Comparison of ENCODE assay signal across 8 mouse cellular contexts in the genomic region with DNA sequence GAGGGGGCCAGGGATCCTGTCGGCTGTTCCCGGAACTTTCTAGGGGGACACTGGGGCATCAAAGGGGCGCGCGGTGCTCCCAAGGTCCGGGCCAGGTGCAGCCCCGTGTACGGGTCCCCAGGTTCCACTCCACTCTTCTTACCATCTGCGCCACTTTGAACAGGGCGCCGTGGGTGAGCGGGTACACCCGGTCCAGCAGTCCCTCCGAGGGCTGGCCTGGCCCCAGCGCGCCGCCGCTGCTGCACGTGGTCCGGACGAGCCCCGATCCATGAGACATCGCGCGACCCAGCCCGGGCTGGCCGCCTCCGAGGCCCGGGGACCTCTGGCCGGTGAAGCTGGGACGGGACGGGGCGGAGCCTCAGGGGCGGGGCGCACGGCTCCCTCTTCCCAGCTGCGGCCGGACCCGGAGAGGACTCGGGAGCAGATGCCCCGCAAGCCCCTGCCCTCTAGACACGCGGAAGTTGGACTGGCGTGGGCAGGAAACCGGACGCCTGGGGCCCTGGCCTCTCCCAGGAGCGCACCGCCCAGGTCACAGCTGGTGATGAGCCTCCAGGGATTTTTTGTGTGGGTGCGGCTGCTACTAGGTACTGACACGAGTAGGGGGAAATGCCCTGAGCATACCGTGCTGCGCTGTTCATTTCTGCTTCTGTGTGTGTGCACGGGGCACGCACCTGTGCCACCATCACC. TPM values are rescaled to one million over a fixed set of nuclear protein-coding genes. Genes with fewer than 3 reads are reported as not detected.
DNase-seq lines count a peak whose midpoint lies in the region; ATAC-seq lines count a peak whose summit lies in the region.

A gene (minus strand): TSS at position 331 of the 687 bp plus-strand sequence.

- peak within 1 kb of the TSS; percentile 83 for H3K27ac ChIP-seq in embryonic facial prominence, embryonic 12.5 days
- peak within 1 kb of the TSS; percentile 93 for H3K27ac ChIP-seq in heart, embryonic 10.5 days

- peak; percentile 92 for DNase-seq in 416B (ENCODE audit: low read depth)
- peak; percentile 31 for DNase-seq in WW6 (ENCODE audit: low read depth, low spot score)
- DNase-seq in heart, embryonic 10.5 days (ENCODE audit: low spot score), result peak; percentile 88
- peak; percentile 73 for DNase-seq in kidney, adult 9 months
- DNase-seq in lung, postnatal 10 days, result peak; percentile 87
- peak; percentile 42 for DNase-seq in ovary, postnatal 10 days (ENCODE audit: low spot score)
- DNase-seq in thymus, postnatal 36 days, result peak; percentile 79 to 81

- H3K9ac ChIP-seq in embryonic facial prominence, embryonic 12.5 days, result peak within 1 kb of the TSS; percentile 80

- H3K4me2 ChIP-seq in embryonic facial prominence, embryonic 12.5 days (replicated peaks), result peak within 1 kb of the TSS; percentile 87

- WGBS in embryonic facial prominence, embryonic 12.5 days, result under 1% methylated on average over 51 of the region's 54 CpGs
- 1% methylated on average over 51 of the region's 54 CpGs for WGBS in heart, embryonic 10.5 days

- peaks cover 20% of the 10 kb centered on the region for H3K4me1 ChIP-seq in embryonic facial prominence, embryonic 12.5 days
- peaks cover 32% of the 10 kb centered on the region for H3K4me1 ChIP-seq in heart, embryonic 10.5 days

- H3K36me3 ChIP-seq in embryonic facial prominence, embryonic 12.5 days, result no peaks in the 10 kb centered on the region
- H3K36me3 ChIP-seq in heart, embryonic 10.5 days, result no peaks in the 10 kb centered on the region

- H3K9me3 ChIP-seq in embryonic facial prominence, embryonic 12.5 days, result no peaks in the 10 kb centered on the region
- no peaks in the 10 kb centered on the region for H3K9me3 ChIP-seq in heart, embryonic 10.5 days

- no peaks in the 10 kb centered on the region for H3K27me3 ChIP-seq in embryonic facial prominence, embryonic 12.5 days
- H3K27me3 ChIP-seq in heart, embryonic 10.5 days (ENCODE audit: insufficient read depth, poor library complexity, severe bottlenecking), result no peaks in the 10 kb centered on the region

- H3K4me3 ChIP-seq in embryonic facial prominence, embryonic 12.5 days, result peak within 1 kb of the TSS; percentile 65
- H3K4me3 ChIP-seq in heart, embryonic 10.5 days, result peak within 1 kb of the TSS; percentile 78

- ATAC-seq in embryonic facial prominence, embryonic 12.5 days (ENCODE audit: insufficient number of reproducible peaks, insufficient read depth, low FRiP score, low TSS enrichment), result peak; percentile 70

RNA-seq across cellular contexts. Expression of the gene that starts here (rescaled TPM):
- 79.6 and 82.0 TPM in 2 replicates for polyA plus RNA-seq in embryonic facial prominence, embryonic 12.5 days (2016; fragmentation: Nextera tagmentation; extraction: Ambion mirVana)
- polyA plus RNA-seq in heart, embryonic 10.5 days (2016; fragmentation: Nextera tagmentation; extraction: Ambion mirVana), result 143 and 145 TPM in 2 replicates

Comparison
In these comparisons a context has a peak if more than half of its experiments do, and no peak if none do; other contexts are left out.
1. Peak in every context shown above with its lines: DNase-seq, ATAC-seq, H3K4me3 ChIP-seq and H3K27ac ChIP-seq.
2. DNase-seq: peak in every context shown above with its lines; median percentile 92 in 416B; 88 in heart, embryonic 10.5 days; 87 in lung, postnatal 10 days; 80 in thymus, postnatal 36 days; 73 in kidney, adult 9 months; 42 in ovary, postnatal 10 days; 31 in WW6.